Mouse (Mus musculus) lung, postnatal 0 days (tissue): ENCODE measurements at regions not wholly inside any gene's neighbourhood (a gene's known extent, or its start where the extent isn't known, plus 50 kb on each side); places are given as distances from the start of the nearest gene placed in this dataset.

Source experiments
- CTCF ChIP-seq: IDR thresholded peaks from 2 replicates; pipeline ENCODE4 v1.5.1; 2016; ENCODE audit warnings: antibody characterized with exemption, mild to moderate bottlenecking
- EP300 ChIP-seq: IDR thresholded peaks from 2 replicates; pipeline ENCODE4 v1.6.1; 2016; ENCODE audit warnings: antibody characterized with exemption, mild to moderate bottlenecking, control low read depth

DNA sequence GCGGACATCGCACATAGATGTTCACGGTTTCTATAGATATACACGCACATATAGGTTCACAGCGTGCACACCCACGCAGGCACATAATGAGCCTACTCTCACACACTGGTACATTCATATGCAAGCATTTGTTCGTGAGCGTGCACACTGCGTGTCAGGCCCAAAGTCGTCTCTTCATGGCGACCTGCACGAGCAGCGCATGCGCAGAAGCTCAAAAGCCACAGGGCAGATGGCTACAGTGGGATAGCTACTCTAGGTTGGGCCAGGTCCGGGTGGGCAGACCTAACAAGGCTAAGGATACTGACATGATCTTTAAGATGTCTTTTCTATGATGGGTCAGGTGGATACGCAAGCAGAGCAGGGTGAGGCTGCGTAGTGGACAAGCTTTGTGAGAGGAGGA, 63.9 kb downstream of the Sik1 start:
- TF ChIP-seq CTCF = no peak
- no peak for TF ChIP-seq EP300
